Mouse (Mus musculus): ENCODE data around the gene Xrn2.
"Not testable (repeated sequence)": the region's sequence is repeated elsewhere in the genome, so short reads cannot be mapped to it uniquely, and the experiment has no call there.

Xrn2 gene

GRCm38 (mm10) chr2:147012623-147013184, at the start of gene Xrn2:
TSS of gene Xrn2 (plus strand) at chr2:147012996.
- DNase-seq: peak; percentile 95 to 97

- no peak for DNase-seq
These were observed 37.8 kb upstream of the Xrn2 start for GRCm38 (mm10) chr2:146975024-146975423.

- peak in 1 of 2 experiments; percentile 17 for DNase-seq
These were observed 37.3 kb upstream of the Xrn2 start for GRCm38 (mm10) chr2:146975453-146976028.

- DNase-seq: peak in 1 of 2 experiments; percentile 14
These were observed 30.0 kb upstream of the Xrn2 start for GRCm38 (mm10) chr2:146982786-146983185.

DNA sequence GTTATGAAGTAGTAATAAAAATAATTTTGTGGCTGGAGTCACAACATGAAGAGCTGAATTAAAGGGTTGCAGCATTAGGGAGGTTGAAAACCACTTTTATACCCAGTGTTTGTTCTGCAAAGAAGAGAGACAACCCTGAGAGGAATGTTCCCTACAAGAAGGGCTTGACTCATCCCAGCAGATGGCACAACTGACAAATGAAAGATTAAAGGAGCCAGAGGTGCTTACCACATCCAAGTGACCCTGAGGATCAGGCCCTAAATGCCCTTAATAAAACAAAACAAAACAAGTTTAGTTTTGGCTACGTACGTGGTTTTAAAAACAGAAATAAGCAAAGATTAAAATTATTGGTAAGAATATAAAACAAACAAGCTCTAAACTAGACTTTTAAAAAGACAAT, 28.0 kb upstream of the Xrn2 start:
- DNase-seq: peak in 1 of 2 experiments; percentile 1

GRCm38 (mm10) chr2:146985807-146986206, 27.0 kb upstream of the Xrn2 start:
- DNase-seq: peak in 1 of 2 experiments; percentile 2

DNA sequence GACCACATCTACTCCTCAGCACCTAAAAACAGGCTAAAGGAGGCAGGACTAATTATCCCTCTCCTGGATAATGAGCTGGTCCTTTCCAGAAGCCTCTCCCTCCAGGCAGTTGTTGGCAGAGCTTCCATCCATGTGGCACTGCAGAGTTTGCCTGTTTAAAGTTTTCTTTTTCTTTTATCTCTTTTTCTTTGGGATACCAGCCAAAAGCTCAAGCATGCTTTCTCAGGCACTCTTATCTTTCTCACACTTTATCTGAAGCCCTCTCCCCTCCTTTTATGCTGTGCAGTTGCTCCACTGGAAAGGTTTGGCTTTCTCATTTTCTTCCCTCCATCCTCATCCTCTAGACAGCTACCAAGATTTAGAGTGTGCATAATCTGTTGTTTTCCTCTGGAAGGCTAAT, 26.4 kb upstream of the Xrn2 start:
- DNase-seq: peak in 1 of 2 experiments; percentile 2

GRCm38 (mm10) chr2:147007265-147007664, 5.5 kb upstream of the Xrn2 start:
- DNase-seq: no peak

DNA sequence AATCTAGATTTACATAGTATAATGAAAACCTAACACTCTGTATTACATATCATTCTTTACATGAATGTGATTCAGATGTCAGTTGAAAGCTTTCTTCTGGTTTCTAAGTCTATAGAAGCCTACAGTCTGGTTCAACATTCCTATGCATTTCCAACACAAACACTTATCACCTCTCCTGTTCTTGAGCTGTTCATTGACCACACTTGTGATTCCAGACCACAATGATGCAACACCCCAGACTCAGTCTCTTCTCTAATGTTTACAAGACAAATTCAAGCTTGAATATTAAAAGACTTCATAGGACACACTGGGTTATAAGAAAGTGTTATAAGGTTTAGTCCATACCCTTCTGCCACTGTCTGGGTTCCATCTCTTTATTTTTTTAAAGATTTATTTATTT, 3.7 kb upstream of the Xrn2 start:
- no peak for DNase-seq

DNA sequence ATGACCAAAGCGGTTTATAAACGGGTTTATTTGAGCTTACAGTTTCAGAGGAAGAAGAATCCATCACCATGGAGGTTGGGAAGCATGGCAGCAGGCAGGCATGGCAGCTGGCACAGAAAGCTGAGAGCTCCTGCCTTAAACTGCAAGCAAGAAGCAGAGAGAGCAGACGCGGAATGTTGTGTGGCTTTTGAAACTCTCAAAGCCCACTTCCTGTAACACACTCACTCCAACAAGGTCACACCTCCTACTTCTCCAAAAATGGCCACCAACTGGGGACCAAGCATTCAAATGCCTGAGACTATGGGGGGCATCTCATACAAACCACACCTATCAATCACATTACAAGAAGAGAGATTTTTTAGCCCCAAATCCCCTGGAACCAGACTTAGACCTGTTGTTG, 2.7 kb upstream of the Xrn2 start:
- no peak for DNase-seq

DNA sequence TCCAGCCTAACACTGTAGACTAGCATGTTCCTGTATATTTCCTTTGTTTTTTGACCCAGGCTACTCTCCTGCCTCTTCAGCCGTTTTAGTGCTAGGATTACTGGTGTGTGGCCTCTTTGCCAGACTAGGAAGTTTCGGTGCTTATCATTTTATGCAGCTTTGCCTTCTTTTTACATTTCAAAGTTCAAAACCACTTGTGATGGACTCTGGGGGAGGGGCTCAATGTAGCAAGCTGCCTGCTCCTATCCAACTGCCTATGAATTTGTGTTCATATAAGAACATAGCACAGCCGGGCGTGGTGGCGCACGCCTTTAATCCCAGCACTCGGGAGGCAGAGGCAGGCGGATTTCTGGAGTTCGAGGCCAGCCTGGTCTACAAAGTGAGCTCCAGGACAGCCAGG, 1.8 kb upstream of the Xrn2 start:
- no peak for DNase-seq

- DNase-seq: no peak
These were observed 1.2 kb upstream of the Xrn2 start for GRCm38 (mm10) chr2:147011474-147012140.

GRCm38 (mm10) chr2:147012141-147012622, 614 bp upstream of the Xrn2 start:
- no peak for DNase-seq

DNA sequence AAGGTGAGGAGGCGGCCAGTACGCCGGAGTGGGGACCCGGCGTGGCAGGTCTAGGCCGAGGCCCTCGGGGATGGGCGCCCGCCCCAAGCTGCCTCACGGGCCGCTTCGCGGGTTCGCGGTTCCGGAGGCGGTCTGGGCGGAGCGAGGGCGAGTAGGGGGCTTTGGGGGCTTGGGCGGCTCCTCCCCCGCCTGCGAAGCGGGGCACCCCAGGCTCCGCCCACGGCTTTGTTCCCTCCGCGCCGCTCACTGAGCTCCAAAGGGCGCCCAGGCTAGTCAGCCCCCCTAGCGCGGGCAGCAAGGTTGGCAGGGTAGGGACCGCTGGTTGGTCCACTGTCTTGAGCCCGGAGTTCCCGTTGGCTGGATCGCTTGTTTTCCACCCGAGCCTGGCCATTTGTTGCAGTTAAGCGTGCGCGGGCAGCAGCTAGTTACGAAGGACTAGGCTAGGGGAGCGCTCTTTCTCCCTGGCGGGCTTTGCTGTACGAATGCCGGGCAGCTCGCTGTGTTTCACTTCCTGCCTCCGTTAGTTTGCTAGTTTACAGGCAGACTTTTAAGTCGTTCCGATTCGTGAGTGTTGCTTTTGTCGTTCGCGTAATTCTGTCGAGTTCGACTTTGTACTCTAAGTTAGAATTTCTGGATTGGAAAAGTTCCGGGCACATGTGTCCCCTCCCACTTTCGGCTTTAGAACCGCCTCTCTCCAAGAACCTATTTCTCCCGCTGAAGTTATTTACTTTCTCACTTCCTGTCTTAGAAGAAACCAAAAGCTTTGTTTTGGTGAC, 586 bp downstream of the Xrn2 start:
- DNase-seq: peak; percentile 70 to 87

DNA sequence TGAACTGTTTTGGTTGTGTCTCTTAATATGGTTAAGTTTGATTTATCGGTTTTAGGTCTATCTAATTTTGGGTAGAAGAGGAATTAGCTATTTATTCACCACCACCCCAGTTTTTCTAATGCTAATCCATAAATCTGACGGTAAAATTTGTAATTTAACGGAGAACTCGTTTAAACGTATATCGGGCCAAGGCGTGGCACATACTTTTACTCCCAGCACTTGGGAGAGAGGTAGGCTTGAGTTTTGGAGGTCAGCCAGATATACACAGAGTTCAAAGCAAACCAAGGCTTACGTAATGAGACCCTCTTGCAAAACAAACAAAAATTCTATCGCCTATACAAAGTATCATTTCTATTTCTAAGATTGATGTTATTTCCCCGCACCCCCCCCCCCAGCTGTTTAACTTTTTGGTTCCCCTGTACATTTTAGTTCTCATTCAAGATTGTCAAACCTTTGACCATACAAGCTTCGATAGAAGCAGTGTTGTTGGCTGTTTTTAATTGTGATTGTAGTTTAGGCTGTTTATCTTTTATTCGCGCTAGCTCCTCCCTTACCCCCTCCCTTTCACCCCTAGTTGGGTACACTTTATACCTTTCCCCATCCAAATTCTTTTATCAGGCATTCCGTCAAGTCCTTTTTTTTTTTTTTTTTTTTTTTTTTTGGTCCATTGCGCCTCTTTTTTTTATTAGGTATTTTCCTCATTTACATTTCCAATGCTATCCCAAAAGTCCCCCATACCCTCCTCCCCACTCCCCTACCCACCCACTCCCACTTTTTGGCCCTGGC, 1.5 kb downstream of the Xrn2 start:
- no peak for DNase-seq

GRCm38 (mm10) chr2:147022041-147022440, 9.2 kb downstream of the Xrn2 start:
- not testable (repeated sequence) for DNase-seq

DNA sequence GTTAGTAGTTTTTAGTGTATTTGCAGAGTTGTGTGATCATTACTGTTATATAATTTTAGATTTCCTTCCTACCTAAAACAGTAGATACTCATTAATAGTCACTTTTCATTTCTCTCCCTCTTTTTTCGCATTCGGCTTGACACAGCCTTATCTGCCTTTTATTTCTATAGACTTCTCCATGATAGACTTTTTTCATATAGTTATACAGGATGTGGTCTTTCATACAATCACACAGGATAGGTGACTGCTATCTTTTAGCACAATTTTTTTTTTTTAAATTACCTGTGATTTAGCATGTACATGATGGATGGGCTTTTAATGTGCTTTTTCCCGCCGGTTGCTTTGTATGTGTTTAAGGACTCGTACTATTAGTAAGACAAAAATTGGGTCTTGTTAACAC, 10.3 kb downstream of the Xrn2 start:
- DNase-seq: no peak

- DNase-seq: no peak
These were observed 10.8 kb downstream of the Xrn2 start for GRCm38 (mm10) chr2:147023560-147023959.

GRCm38 (mm10) chr2:147033065-147033464, 20.3 kb downstream of the Xrn2 start:
- DNase-seq: no peak

DNA sequence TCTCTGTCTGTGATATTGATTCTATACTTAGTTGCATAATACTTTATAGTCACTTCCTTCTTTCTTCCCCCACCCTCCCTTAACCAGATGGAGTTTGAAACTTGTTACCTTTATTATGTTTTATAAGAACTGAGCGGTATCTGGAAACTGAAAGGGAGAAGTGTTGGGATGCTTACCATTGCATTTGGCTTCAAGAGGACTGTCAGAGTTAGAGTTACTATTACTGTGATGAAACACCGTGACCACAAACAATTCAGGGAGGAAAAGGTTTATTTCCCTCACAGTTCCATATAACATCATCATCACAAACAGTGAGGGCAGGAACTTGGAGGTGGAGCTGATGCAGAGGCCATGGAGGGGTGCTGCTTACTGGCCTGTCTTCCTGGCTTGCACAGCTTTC, 23.1 kb downstream of the Xrn2 start:
- DNase-seq: no peak

DNA sequence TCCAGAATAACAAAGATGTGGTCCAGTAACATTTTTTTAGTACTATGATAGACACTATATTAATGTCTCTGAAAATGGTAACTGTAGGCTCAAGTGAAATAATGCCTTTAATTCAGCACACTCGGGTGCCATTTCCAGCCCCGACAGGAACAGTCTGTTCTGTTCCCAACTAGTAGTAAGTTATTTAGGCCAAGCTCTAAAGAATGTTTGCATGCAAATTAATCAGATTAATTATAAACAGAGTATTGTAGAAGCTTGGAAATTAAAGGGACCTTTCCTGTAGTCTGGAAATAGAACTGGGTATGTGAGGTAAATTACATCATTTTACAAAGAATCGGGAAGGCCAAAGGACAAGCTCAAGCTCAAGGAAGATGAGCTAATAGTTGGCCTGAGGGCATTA, 34.3 kb downstream of the Xrn2 start:
- peak; percentile 38 to 78 for DNase-seq

GRCm38 (mm10) chr2:147053229-147053892, 40.6 kb downstream of the Xrn2 start:
- DNase-seq: no peak
